Mouse (Mus musculus) intestine, embryonic 14.5 days (tissue): ENCODE measurements around the gene Gspt2. TPM values are rescaled to one million over a fixed set of nuclear protein-coding genes. Genes with fewer than 3 reads are reported as not detected.
A peak's percentile ranks its signal among the peaks of the same experiment; 100 is the strongest.
"Not testable (repeated sequence)": the region's sequence is repeated elsewhere in the genome, so short reads cannot be mapped to it uniquely, and the experiment has no call there.

ENCODE experiments used
- ATAC-seq: fragments of 200-750 bp; cut with Nextera tagmentation; replicated peaks from 2 replicates; pipeline ENCODE4 v1.8.0; 2017; ENCODE audit warnings: low read depth, moderate number of reproducible peaks, moderate TSS enrichment, moderate library complexity; ENCODE audit not compliant: low FRiP score, low TSS enrichment
- DNase-seq: peaks from one replicate; pipeline ENCODE4 v3.0.0-alpha.2; 2018; ENCODE audit warnings: low spot score
- H3K27ac ChIP-seq: fragments of 300-500 bp; sonication (generic); 2 replicates; pipeline ENCODE4 v1.5.1; 2014; ENCODE audit warnings: low read depth, mild to moderate bottlenecking, control low read depth
- H3K27me3 ChIP-seq: fragments of 300-500 bp; sonication (generic); replicated peaks from 2 replicates; pipeline ENCODE4 v1.6.1; 2014; ENCODE audit warnings: low read length, control low read depth; ENCODE audit not compliant: control insufficient read depth, insufficient read depth
- H3K36me3 ChIP-seq: fragments of 300-500 bp; sonication (generic); 2 replicates; pipeline ENCODE4 v1.6.1; 2014; ENCODE audit warnings: low read length, control low read depth; ENCODE audit not compliant: control insufficient read depth, insufficient read depth
- H3K4me1 ChIP-seq: fragments of 300-500 bp; sonication (generic); replicated peaks from 2 replicates; pipeline ENCODE4 v1.6.1; 2014; ENCODE audit warnings: low read length, control low read depth, mixed read lengths; ENCODE audit not compliant: control insufficient read depth, insufficient read depth
- H3K4me2 ChIP-seq: fragments of 300-500 bp; sonication (generic); 2 replicates; pipeline ENCODE4 v1.6.1; 2014; ENCODE audit warnings: low read length
- H3K4me3 ChIP-seq: fragments of 300-500 bp; sonication (generic); 2 replicates; pipeline ENCODE4 v1.5.1; 2014; ENCODE audit warnings: low read depth, low read length, control low read depth, mixed read lengths
- H3K9ac ChIP-seq: fragments of 300-500 bp; sonication (generic); 2 replicates; pipeline ENCODE4 v1.6.1; 2014; ENCODE audit warnings: mild to moderate bottlenecking, low read length
- H3K9me3 ChIP-seq: fragments of 300-500 bp; sonication (generic); 2 replicates; pipeline ENCODE4 v1.6.1; 2016; ENCODE audit warnings: low read length, control low read depth; ENCODE audit not compliant: control insufficient read depth
- WGBS: fragments of 180-500 bp; shearing (Covaris S2); extraction: QIAGEN DNeasy Blood & Tissue Kit; methylation state at CpG from one replicate; pipeline ENCODE4 v1.1.7; 2014; 5-methylcytosine and 5-hydroxymethylcytosine counted together
- polyA plus RNA-seq: library from polyadenylated mRNA; unstranded; fragments of >200 nt; fragmentation: Nextera tagmentation; extraction: Ambion mirVana; gene quantifications from 2 replicates; pipeline ENCODE4 v1.2.1, GENCODE M21; 2014

Gspt2 gene
- 6.5 and 6.9 TPM in 2 replicates for polyA plus RNA-seq

GRCm38 (mm10) chrX:94635961-94636563 lies at the start of gene Gspt2:
Gspt2 (plus strand) TSS chrX:94636069.
- ATAC-seq (peak; percentile 70; the same call in 1 of the 2 replicates), DNase-seq (peak; percentile 62)
- Histone ChIP-seq H3K4me3 (peak within 1 kb of the TSS; percentile 54), H3K27me3 (0 out of 2 replicates have a peak, but pooled peaks cover 7% of the 10 kb centered on the region), H3K9ac (peak within 1 kb of the TSS; percentile 51), H3K4me2 (peak within 1 kb of the TSS; percentile 46), H3K27ac (no peak within 1 kb of the TSS), H3K36me3 (no peaks in the 10 kb centered on the region), H3K4me1 (no peaks in the 10 kb centered on the region), H3K9me3 (no peaks in the 10 kb centered on the region)
- WGBS: 11% methylated on average over 53 of the region's 53 CpGs

- peak; percentile 83 for ATAC-seq
- peak overlapping the region; percentile 11; the same call in 1 of the 2 replicates for H3K4me3 ChIP-seq
- H3K4me1 ChIP-seq: no peaks in the 10 kb centered on the region
- no peaks in the 10 kb centered on the region for H3K36me3 ChIP-seq
- WGBS: 29% methylated on average over 13 of the region's 13 CpGs
- H3K4me2 ChIP-seq: peak overlapping the region; percentile 31
- no peak overlapping the region for H3K9ac ChIP-seq
- peak; percentile 53 for DNase-seq
- no peaks in the 10 kb centered on the region for H3K9me3 ChIP-seq
- H3K27ac ChIP-seq: no peak overlapping the region
- H3K27me3 ChIP-seq: no peaks in the 10 kb centered on the region; the same call in 1 of the 2 replicates
Measured at GRCm38 (mm10) chrX:94624835-94625803, 10.8 kb upstream of the Gspt2 start.

- H3K4me3 ChIP-seq: peak overlapping the region; percentile 54
- no peaks in the 10 kb centered on the region for H3K4me1 ChIP-seq
- no peak for ATAC-seq
- 68% methylated on average over 8 of the region's 8 CpGs for WGBS
- H3K9me3 ChIP-seq: no peaks in the 10 kb centered on the region
- H3K27ac ChIP-seq: no peak overlapping the region
- no peak overlapping the region for H3K9ac ChIP-seq
- H3K36me3 ChIP-seq: no peaks in the 10 kb centered on the region
- 0 out of 2 replicates have a peak, but pooled peaks cover 7% of the 10 kb centered on the region for H3K27me3 ChIP-seq
- peak overlapping the region; percentile 46 for H3K4me2 ChIP-seq
- no peak for DNase-seq
Measured at GRCm38 (mm10) chrX:94636911-94637310, 1.0 kb downstream of the Gspt2 start.

- DNase-seq (no peak), ATAC-seq (no peak)
- no peaks in the 10 kb centered on the region for H3K9me3 ChIP-seq
- no peaks in the 10 kb centered on the region for H3K27me3 ChIP-seq
- no peak overlapping the region for H3K27ac ChIP-seq
- no peak overlapping the region for H3K4me3 ChIP-seq
- H3K36me3 ChIP-seq: no peaks in the 10 kb centered on the region
- no peaks in the 10 kb centered on the region for H3K4me1 ChIP-seq
- H3K9ac ChIP-seq: no peak overlapping the region
- H3K4me2 ChIP-seq: no peak overlapping the region
Measured at GRCm38 (mm10) chrX:94648541-94648940, 12.7 kb downstream of the Gspt2 start.

- no peak overlapping the region for H3K4me3 ChIP-seq
- no peaks in the 10 kb centered on the region for H3K9me3 ChIP-seq
- no peak for DNase-seq
- no peaks in the 10 kb centered on the region for H3K36me3 ChIP-seq
- H3K27me3 ChIP-seq: 0 out of 2 replicates have a peak, but pooled peaks cover 2% of the 10 kb centered on the region
- 41% methylated on average over 2 of the region's 2 CpGs for WGBS
- no peak overlapping the region for H3K9ac ChIP-seq
- no peaks in the 10 kb centered on the region for H3K4me1 ChIP-seq
- H3K4me2 ChIP-seq: no peak overlapping the region
- no peak for ATAC-seq
- no peak overlapping the region for H3K27ac ChIP-seq
Measured at GRCm38 (mm10) chrX:94657734-94658133, 21.9 kb downstream of the Gspt2 start.

- no peaks in the 10 kb centered on the region for H3K9me3 ChIP-seq
- H3K4me1 ChIP-seq: no peaks in the 10 kb centered on the region
- H3K36me3 ChIP-seq: no peaks in the 10 kb centered on the region
- no peak overlapping the region for H3K27ac ChIP-seq
- ATAC-seq (no peak), DNase-seq (no peak)
- H3K4me3 ChIP-seq: no peak overlapping the region
- H3K27me3 ChIP-seq: no peaks in the 10 kb centered on the region
- no peak overlapping the region for H3K4me2 ChIP-seq
- no peak overlapping the region for H3K9ac ChIP-seq
- 74% methylated on average over 4 of the region's 4 CpGs for WGBS
Measured at GRCm38 (mm10) chrX:94670814-94671213, 34.9 kb downstream of the Gspt2 start.

GRCm38 (mm10) chrX:94674977-94675376 lies 39.1 kb downstream of the Gspt2 start:
- H3K4me1 ChIP-seq: no peaks in the 10 kb centered on the region
- ATAC-seq (no peak), DNase-seq (peak; percentile 70)
- H3K27ac ChIP-seq: no peak overlapping the region
- 48% methylated on average over 4 of the region's 4 CpGs for WGBS
- H3K9ac ChIP-seq: no peak overlapping the region
- H3K4me2 ChIP-seq: no peak overlapping the region
- no peaks in the 10 kb centered on the region for H3K36me3 ChIP-seq
- H3K4me3 ChIP-seq: no peak overlapping the region
- H3K27me3 ChIP-seq: no peaks in the 10 kb centered on the region
- H3K9me3 ChIP-seq: no peaks in the 10 kb centered on the region

GRCm38 (mm10) chrX:94681581-94681980 lies 45.7 kb downstream of the Gspt2 start:
- H3K27ac ChIP-seq, ATAC-seq, H3K36me3 ChIP-seq, H3K9ac ChIP-seq, H3K9me3 ChIP-seq, H3K4me2 ChIP-seq, H3K4me3 ChIP-seq, H3K4me1 ChIP-seq, DNase-seq, H3K27me3 ChIP-seq: not testable (repeated sequence)
- no CpG with 5 or more reads among the region's 2 CpGs for WGBS
